Mouse (Mus musculus) G1E (cell line): ENCODE results near the gene Slc8b1.

Experiments
- CTCF ChIP-seq: IDR thresholded peaks from 2 replicates; pipeline ENCODE4 v1.5.1; 2012; ENCODE audit warnings: low read depth, low read length, inconsistent platforms, mixed read lengths
- GATA1 ChIP-seq: IDR thresholded peaks from 2 replicates; pipeline ENCODE4 v1.6.1; 2012; ENCODE audit warnings: borderline replicate concordance, low read length, inconsistent platforms, mixed read lengths
- POLR2AphosphoS5 ChIP-seq: IDR thresholded peaks from 2 replicates; pipeline ENCODE4 v1.6.1; 2012; ENCODE audit warnings: low read depth, low read length, inconsistent platforms; ENCODE audit not compliant: insufficient replicate concordance
- TAL1 ChIP-seq: conservative IDR thresholded peaks from 2 replicates; pipeline ENCODE4 v1.6.1; 2012; ENCODE audit warnings: low read depth, low read length, inconsistent platforms, mixed read lengths

- no peak for TF ChIP-seq GATA1
- no peak for TF ChIP-seq CTCF
- TF ChIP-seq TAL1: no peak
- no peak for TF ChIP-seq POLR2AphosphoS5
These were observed 55.8 kb downstream of the Slc8b1 start for GRCm38 (mm10) chr5:120566681-120567252.
